Mouse (Mus musculus) spleen, postnatal 0 days (tissue): Measurements from ENCODE around the gene Ezh1. TPM values are rescaled to one million over a fixed set of nuclear protein-coding genes. Genes with fewer than 3 reads are reported as not detected.

Experiments used
- polyA plus RNA-seq: library from polyadenylated mRNA; unstranded; fragments of >200 nt; fragmentation: Nextera tagmentation; extraction: Ambion mirVana; gene quantifications from 2 replicates; pipeline ENCODE4 v1.2.1, GENCODE M21; 2015

The Ezh1 gene
- polyA plus RNA-seq = 9.0 and 10.7 TPM in 2 replicates

DNA sequence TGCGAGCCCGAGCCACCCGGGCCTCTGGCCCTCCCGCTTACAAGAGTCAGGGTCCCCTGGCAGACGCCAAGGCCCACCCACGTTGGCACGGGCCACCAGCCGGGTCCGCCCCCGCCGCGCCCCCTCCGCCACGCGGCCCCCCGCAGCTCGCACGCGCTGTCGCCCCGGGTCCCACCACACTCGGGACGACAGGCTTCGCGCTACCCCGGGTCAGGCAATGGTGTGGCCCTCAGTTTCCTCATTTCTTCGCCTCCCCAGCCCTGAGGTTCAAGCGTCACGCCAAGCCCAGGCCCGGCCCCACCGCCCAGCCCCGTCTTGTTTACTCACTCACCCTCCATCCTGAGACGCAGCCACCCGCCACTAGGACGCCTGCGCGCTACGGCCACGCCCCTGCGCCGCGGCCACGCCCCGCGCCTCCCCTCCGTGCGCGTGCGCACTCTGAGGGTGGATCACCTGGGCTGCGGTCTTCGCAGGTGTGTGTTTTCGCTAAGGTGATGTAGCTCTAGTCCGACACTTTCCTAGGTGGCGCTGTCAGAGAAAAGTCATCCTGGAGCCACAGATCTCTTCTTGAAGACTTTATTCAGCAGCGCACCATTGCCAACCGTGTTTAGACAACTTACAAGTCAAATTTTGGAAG lies at the start of gene Ezh1:
Gene Ezh1, minus strand, starts transcription at position 399 of the 637 bp plus-strand sequence.

DNA sequence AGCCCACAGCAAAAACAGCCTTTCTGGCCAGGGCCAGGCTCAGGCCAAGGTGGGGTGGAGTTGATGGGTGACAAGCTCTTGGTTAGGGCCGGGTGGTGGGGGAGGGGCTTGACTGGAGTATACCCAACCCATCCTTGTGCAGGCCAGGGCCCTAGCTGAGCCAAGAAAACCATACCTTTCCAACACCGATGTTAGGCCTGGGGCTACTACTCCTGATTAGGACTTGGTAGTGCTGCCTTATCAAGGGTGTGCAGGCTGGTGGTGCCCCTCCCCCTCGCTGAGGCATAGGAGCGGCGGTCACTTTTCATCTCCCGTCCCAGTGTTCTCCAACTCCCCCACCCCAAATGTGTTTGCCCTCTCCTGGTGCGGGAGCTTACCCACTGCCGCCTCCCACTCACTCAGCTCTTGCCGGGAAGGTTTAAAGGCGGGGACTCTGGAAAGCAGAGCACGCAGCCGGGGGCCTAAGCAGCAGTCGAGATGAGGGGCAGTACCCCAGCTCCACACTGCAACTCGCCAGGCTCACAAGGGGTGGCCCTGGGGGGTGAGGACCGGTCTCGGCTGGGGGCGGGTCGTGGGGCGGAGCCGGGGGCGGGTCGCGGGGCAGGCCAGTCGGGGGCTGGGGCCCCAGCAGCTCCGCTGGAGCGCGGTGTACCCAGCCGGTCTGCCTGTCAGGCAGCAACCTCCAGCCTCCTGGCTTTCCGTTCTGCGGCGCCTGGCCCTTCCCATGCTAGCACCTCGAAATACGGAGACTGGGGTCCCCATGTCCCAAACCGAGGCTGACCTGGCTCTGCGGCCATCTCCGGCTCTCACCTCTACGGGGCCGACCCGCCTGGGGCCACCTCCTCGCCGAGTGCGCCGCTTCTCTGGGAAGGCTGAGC lies 33.9 kb upstream of the Ezh1 start, which contains the start of gene Wnk4:
Gene Wnk4, plus strand, starts transcription at position 620 of the 878 bp plus-strand sequence.

DNA sequence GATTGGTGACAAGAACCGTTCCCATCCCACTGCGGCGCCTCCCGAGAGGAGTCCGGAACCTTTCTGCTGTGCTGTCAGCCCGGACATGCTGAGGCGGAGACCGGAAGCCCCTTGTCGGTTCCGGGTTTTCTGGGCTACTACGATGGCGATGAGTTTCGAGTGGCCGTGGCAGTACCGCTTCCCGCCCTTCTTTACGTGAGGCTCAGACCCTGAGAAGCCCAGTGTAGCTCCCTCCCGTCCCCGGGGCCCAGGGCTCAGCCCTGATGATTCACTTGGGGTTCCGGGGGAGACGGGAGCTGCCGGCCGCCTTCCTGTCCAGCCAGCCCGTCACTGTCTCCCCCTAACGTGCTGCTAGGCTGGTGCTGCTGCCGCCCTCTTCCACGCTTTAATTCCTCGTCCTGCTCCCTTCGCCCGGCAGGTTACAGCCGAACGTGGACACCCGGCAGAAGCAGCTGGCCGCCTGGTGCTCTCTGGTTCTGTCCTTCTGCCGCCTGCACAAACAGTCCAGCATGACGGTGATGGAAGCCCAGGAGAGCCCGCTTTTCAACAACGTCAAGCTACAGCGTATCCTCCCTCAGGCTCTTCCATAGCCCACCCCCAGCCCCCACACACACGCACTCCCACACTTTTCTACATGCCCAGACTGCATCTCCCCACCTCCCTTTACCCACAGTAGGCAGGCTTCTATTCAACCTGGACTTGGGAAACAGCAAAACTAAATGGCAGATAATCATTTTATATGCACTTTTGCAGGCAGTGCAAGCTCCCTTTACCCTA lies 27.5 kb upstream of the Ezh1 start, which contains the start of gene Vps25:
Gene Vps25, plus strand, starts transcription at position 95 of the 777 bp plus-strand sequence.

DNA sequence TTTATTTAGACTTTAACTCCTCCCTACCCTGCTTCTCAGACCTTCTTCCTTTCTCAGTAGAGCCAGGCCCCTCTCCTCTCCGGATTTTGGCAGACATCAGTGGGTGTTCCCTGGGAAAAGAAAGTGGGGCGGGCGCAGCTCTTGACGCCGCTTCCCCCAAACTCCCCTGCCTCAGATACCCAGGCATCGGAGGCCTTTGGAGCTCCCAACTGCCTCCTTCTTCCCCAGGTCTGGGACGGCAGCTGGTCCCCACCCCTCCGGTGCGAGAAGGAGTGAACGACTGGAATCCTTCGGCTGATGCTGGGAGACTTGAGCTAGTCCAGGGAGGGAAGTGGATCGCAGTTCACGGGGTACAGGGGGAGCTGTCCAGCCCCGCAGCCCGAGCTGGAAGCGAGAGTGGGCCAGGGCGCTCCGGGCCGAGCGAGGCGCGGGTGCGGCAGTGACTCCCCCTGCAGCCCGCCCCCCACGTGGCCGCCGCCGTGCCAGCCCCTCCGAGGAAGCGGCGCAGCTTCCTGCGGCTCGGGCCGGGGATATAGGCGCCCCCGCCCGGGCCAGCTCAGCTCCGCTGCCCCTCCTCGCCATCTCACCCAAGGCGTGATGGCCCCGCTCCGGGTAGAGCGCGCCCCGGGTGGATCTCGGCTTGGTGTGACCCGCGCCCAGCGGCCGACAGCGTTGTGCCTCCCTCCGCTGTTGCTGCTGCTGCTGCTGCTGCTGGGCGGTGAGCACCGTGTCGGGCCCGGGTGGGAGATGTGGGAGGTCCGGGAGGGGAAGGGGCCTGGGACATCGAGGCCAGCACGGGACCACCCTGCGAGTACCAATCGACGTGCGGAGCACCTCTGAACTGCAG lies 19.8 kb upstream of the Ezh1 start, which contains the start of gene Ramp2:
Gene Ramp2, plus strand, starts transcription at position 174 of the 847 bp plus-strand sequence.

DNA sequence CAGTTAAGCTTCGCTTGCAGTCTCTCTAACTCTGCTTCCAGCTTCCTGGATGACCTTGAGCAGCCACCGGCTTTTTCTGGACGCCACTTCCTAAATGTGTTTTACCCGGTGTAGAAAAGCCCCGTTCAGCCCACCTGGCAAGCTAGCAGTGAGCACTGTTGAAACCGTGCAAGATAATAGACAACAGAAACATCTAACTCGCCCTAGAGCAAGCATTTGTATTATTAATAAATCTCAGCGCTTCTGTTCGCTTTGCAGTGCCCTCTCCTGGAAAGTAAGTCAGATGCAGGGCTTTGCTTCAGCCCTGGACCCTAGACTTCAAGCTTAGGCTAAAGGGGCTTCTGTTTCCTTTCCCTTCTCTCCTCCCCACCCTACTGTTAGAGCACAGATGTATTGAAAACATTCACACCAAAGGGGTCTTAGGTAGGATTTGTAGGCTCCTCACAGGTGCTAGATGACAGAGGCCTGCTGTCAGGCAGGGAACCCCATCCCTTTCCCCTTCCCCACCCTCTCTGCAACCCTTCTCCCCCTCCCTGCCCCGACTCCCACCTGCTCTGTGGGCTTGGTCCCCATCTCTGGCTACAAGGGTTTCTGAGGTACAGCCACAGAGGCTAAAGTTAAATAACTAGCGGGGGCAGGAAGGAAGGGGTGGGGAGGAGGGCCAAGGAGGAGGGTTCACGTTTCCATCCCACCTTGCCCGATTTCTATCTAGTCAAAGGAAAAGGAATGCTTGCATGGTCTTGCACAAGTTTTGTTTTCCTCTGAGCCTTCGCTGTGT lies 51.2 kb downstream of the Ezh1 start, which contains the start of gene Ccr10:
Gene Ccr10, minus strand, starts transcription at position 593 of the 778 bp plus-strand sequence.

DNA sequence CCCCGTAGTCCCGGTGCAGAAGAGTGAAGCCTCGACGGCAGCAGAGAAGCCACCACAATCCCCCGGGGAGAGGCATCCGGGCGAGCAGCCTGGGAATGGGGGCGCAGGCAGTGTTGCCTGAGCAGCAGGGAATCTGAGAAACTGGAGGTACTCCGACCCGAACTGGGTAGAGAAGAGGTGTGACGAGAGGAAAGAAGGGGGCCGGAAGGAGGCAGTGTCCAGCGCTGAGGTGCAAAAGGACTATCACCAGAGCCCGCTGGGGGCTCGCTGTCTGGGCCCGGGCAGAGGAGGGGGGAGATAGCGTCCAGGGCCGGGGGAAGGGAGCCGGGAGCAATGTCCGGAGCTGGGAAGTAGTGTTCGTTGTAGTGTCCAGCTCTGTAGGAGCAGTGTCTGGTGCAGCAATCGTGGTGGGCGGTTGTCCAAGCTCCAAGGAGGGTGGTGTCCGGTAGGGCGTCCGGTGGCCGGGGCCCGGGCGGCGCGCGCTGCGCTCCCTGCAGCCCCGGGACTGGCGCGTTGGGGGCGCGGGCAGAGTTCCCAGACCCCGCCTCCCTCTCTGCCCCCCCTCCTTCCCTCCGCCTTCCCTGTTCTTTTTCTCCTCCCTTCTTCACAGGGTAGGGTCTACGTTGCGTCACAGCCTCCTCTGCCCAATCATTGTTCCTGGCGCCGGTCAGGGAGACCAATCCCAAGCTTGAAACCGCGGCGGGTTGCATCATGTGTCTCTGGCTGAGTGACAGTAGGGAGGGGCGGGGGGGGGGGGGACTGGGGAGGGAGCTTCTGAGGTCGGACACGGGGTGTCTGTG lies 55.3 kb downstream of the Ezh1 start, which contains the start of gene Plekhh3:
Gene Plekhh3, minus strand, starts transcription at position 541 of the 800 bp plus-strand sequence.

DNA sequence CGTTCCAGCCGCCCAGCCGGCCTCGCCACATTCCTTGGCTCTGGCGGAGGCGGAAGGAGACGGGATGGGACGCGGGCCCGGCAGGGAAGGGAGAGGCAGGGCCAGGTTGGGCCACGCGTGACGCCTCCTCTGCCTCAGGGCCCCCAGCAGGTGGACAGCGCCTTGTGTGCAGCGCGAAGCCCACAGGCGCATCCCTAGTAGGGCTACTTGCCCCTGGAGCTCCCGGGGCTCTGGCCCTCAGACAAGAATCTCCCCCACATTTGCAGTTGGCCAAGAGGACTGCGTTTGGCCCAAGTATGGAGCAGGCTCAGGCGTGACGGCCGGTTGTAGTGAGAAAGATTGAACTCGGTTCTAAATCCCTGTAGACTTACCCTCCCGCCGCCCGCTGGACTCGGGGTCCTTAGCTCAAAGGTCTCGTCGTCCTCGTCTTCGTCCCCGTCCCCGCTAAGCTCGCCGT lies 55.9 kb downstream of the Ezh1 start, which contains the start of gene Cntnap1:
Gene Cntnap1, plus strand, starts transcription at position 170 of the 457 bp plus-strand sequence.

DNA sequence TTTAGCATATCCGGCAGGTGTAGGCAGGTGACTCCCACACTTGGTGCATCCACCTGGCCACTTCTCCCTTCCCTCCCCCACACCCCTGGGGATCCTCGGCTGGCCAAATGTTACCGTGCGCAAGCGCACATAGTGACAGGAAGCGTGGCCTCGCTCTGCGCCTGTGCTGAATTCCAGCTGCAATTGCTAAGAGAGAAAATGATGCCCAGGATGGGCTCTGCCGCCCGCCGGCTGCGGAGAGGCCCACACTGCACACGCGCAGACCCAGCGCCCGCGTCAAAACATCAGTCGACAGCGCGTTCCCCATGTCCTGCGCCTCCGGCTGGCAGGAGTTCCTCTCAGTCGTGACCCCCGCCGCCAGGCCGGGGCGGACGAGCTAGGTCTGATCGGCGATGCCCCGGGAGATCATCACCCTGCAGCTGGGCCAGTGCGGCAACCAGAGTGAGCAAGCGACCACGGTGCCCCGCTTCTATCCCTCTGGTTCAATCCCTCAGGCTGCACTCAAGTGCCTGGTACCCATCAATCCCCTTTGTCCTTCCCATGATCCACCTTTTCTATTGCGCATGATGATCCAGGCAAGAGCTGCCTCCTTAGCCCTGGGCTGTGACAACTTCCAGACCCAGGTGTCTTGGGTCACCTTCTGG lies 70.4 kb downstream of the Ezh1 start, which contains the start of gene Tubg2:
Gene Tubg2, plus strand, starts transcription at position 180 of the 644 bp plus-strand sequence.

Other genes starting within 250 kb of the Ezh1 start
- gene Atp6v0a1, start 217.0 kb downstream of the Ezh1 start, polyA plus RNA-seq = 47.9 and 54.7 TPM in 2 replicates
- gene Naglu, start 156.5 kb downstream of the Ezh1 start, polyA plus RNA-seq = 7.7 and 10.1 TPM in 2 replicates
- 0.38 and 0.65 TPM in 2 replicates for gene Hsd17b1, start 148.1 kb downstream of the Ezh1 start, polyA plus RNA-seq
- gene Coasy, start 143.9 kb downstream of the Ezh1 start, polyA plus RNA-seq = 19.0 and 20.6 TPM in 2 replicates
- 26.4 and 29.6 TPM in 2 replicates for gene Mlx, start 139.2 kb downstream of the Ezh1 start, polyA plus RNA-seq
- gene Psmc3ip, start 131.0 kb downstream of the Ezh1 start, polyA plus RNA-seq = 24.3 and 24.8 TPM in 2 replicates
- gene Retreg3, start 106.6 kb downstream of the Ezh1 start, polyA plus RNA-seq = 11.8 and 12.3 TPM in 2 replicates
- gene Tubg1, start 106.5 kb downstream of the Ezh1 start, polyA plus RNA-seq = 33.1 and 39.4 TPM in 2 replicates
- gene Tubg2, start 70.6 kb downstream of the Ezh1 start, polyA plus RNA-seq = 0.66 and 1.2 TPM in 2 replicates
- 0.18 and 0.65 TPM in 2 replicates for gene Cntnap1, start 55.9 kb downstream of the Ezh1 start, polyA plus RNA-seq
- gene Plekhh3, start 55.1 kb downstream of the Ezh1 start, polyA plus RNA-seq = 2.9 and 4.0 TPM in 2 replicates
- 0.15 and 0.16 TPM in 2 replicates for gene Ccr10, start 51.0 kb downstream of the Ezh1 start, polyA plus RNA-seq
- 77.1 and 98.8 TPM in 2 replicates for gene Ramp2, start 19.6 kb upstream of the Ezh1 start, polyA plus RNA-seq
- 92.3 and 92.9 TPM in 2 replicates for gene Vps25, start 27.2 kb upstream of the Ezh1 start, polyA plus RNA-seq
- gene Wnk4, start 34.1 kb upstream of the Ezh1 start, polyA plus RNA-seq = 4.0 and 5.7 TPM in 2 replicates
- 0.61 and 0.88 TPM in 2 replicates for gene Cntd1, start 52.5 kb upstream of the Ezh1 start, polyA plus RNA-seq
- gene Coa3, start 52.7 kb upstream of the Ezh1 start, polyA plus RNA-seq = 103 and 105 TPM in 2 replicates
- 104 and 112 TPM in 2 replicates for gene Becn1, start 75.8 kb upstream of the Ezh1 start, polyA plus RNA-seq
- gene Psme3, start 89.8 kb upstream of the Ezh1 start, polyA plus RNA-seq = 134 and 137 TPM in 2 replicates
- gene Aoc2, start 98.6 kb upstream of the Ezh1 start, polyA plus RNA-seq = 1.8 and 2.0 TPM in 2 replicates
- gene Aoc3, start 104.1 kb upstream of the Ezh1 start, polyA plus RNA-seq = 0.78 and 0.86 TPM in 2 replicates
- 0.06 TPM in 1 of 2 replicates, not detected in the other for gene G6pc, start 141.1 kb upstream of the Ezh1 start, polyA plus RNA-seq
- 43.7 and 47.7 TPM in 2 replicates for gene Aarsd1, start 191.2 kb upstream of the Ezh1 start, polyA plus RNA-seq
- 2.0 and 2.8 TPM in 2 replicates for gene Gm27029, start 198.3 kb upstream of the Ezh1 start, polyA plus RNA-seq
- 6.6 and 7.2 TPM in 2 replicates for gene Rundc1, start 198.6 kb upstream of the Ezh1 start, polyA plus RNA-seq
- 2.0 and 2.4 TPM in 2 replicates for gene Ptges3l, start 198.9 kb upstream of the Ezh1 start, polyA plus RNA-seq
- gene Rpl27, start 215.8 kb upstream of the Ezh1 start, polyA plus RNA-seq = 369 and 411 TPM in 2 replicates
- gene Ifi35, start 221.9 kb upstream of the Ezh1 start, polyA plus RNA-seq = 42.2 and 52.3 TPM in 2 replicates
- gene Rnd2, start 238.5 kb upstream of the Ezh1 start, polyA plus RNA-seq = 3.2 and 5.3 TPM in 2 replicates
- 21.8 and 28.0 TPM in 2 replicates for gene Vat1, start 239.8 kb upstream of the Ezh1 start, polyA plus RNA-seq